26 mouse cellular contexts compared by ENCODE assay signal in the genomic region with DNA sequence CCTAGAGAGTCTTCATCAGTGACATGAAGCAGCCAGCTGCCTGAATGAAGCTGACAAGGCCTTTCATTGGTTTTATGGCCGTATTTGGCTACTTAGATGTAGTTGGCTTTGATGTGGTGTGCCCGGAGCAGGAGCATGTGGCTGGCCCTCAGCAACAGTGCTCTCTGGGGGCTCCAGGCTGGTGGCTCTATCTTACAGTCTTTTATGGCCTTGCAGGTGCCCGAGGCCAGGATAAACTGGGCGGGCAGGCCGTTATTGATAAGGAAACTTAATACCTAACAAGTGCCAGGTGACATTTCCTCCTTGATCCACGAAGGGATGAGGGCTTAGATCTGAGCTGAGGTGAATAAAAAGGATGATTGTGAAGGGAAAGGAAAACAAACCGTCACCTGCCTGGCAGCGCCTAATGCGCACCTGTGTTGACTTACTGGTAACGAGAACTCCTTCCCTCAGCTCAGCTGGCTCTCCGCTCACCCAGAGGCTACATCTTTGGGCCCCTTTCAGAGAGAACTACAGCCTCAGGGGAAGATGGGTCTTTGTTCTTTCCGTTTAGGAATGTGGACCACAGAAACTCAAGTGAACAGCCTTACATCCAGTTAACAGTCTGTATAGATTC. TPM values are rescaled to one million over a fixed set of nuclear protein-coding genes. Genes with fewer than 3 reads are reported as not detected.
DNase-seq lines count a peak whose midpoint lies in the region; ATAC-seq and TF ChIP-seq lines count a peak whose summit lies in the region.
"Had no signal": no experiment of that assay in that cellular context is flagged by ENCODE, and none has a peak within 500 bp of the region (broad histone marks: within the 10 kb centered on the region; RNA-seq: fewer than 3 reads in every experiment).

No protein-coding gene starts in this region.

- DNase-seq in midbrain, embryonic 11.5 days (ENCODE audit: low spot score, missing footprints) = peak; percentile 10
- no peak for DNase-seq in frontal cortex, postnatal 25 days (ENCODE audit: low spot score in 2 of 2)
- DNase-seq: adrenal gland, adult 2 months; adrenal gland, postnatal 14 days; cerebellum, adult 11 months; cerebellum, adult 2 months; cerebellum, adult 9-11 months; cerebellum, postnatal 25 days; gastrocnemius, postnatal 25 days; heart, adult 18-20 months; heart, postnatal 10 days; heart, postnatal 4 days had no signal

- H3K27ac ChIP-seq in midbrain, embryonic 11.5 days (ENCODE audit: low read depth, low read length) = no peak overlapping the region
- no peak overlapping the region for H3K27ac ChIP-seq in midbrain, embryonic 13.5 days
- no peak overlapping the region for H3K27ac ChIP-seq in intestine, embryonic 15.5 days
- no peak overlapping the region for H3K27ac ChIP-seq in intestine, postnatal 0 days (ENCODE audit: low read depth, low read length)
- H3K27ac ChIP-seq: embryonic facial prominence, embryonic 13.5 days; forebrain, embryonic 10.5 days; forebrain, embryonic 13.5 days; heart, embryonic 15.5 days; hindbrain, embryonic 14.5 days had no signal

- H3K27me3 ChIP-seq in midbrain, embryonic 11.5 days (ENCODE audit: control insufficient read depth, insufficient read depth, low read length) = no peaks in the 10 kb centered on the region
- H3K27me3 ChIP-seq in midbrain, embryonic 13.5 days = no peaks in the 10 kb centered on the region
- H3K27me3 ChIP-seq in intestine, embryonic 15.5 days (replicated peaks) = no peaks in the 10 kb centered on the region
- no peaks in the 10 kb centered on the region for H3K27me3 ChIP-seq in intestine, postnatal 0 days (replicated peaks; ENCODE audit: control insufficient read depth, insufficient read depth, low read length)
- H3K27me3 ChIP-seq: forebrain, embryonic 13.5 days had no signal

- ATAC-seq in midbrain, embryonic 11.5 days (ENCODE audit: low FRiP score) = no peak
- ATAC-seq in midbrain, embryonic 13.5 days = no peak
- peak; percentile 76 for ATAC-seq in intestine, embryonic 15.5 days
- ATAC-seq in intestine, postnatal 0 days = peak; percentile 57
- ATAC-seq in megakaryocyte-erythroid progenitor cell, adult 5-6 weeks (replicated peaks; ENCODE audit: low FRiP score, low TSS enrichment, poor library complexity, severe bottlenecking) = no peak
- ATAC-seq: CD4-positive, CD25-positive, alpha-beta regulatory T cell, adult 4 months; forebrain, embryonic 13.5 days; forebrain, embryonic 16.5 days had no signal

- no peak overlapping the region for H3K9ac ChIP-seq in midbrain, embryonic 11.5 days (ENCODE audit: low read length)
- no peak overlapping the region for H3K9ac ChIP-seq in midbrain, embryonic 13.5 days (replicated peaks)
- no peak overlapping the region for H3K9ac ChIP-seq in intestine, embryonic 15.5 days
- H3K9ac ChIP-seq in intestine, postnatal 0 days (ENCODE audit: low read depth, low read length) = no peak overlapping the region
- H3K9ac ChIP-seq: embryonic facial prominence, embryonic 13.5 days; forebrain, embryonic 13.5 days; heart, embryonic 12.5 days; heart, embryonic 15.5 days; hindbrain, embryonic 14.5 days had no signal

- no peak overlapping the region for H3K4me2 ChIP-seq in midbrain, embryonic 11.5 days
- H3K4me2 ChIP-seq in midbrain, embryonic 13.5 days (replicated peaks) = no peak overlapping the region
- H3K4me2 ChIP-seq in intestine, embryonic 15.5 days (replicated peaks) = no peak overlapping the region
- H3K4me2 ChIP-seq in intestine, postnatal 0 days (replicated peaks; ENCODE audit: low read depth) = no peak overlapping the region; the same call in 1 of the 2 replicates
- H3K4me2 ChIP-seq: embryonic facial prominence, embryonic 13.5 days; forebrain, embryonic 13.5 days; heart, embryonic 12.5 days; heart, embryonic 15.5 days; hindbrain, embryonic 14.5 days had no signal

- no peaks in the 10 kb centered on the region for H3K36me3 ChIP-seq in midbrain, embryonic 11.5 days (ENCODE audit: control insufficient read depth, insufficient read depth, low read length)
- H3K36me3 ChIP-seq in midbrain, embryonic 13.5 days = no peaks in the 10 kb centered on the region
- no peaks in the 10 kb centered on the region for H3K36me3 ChIP-seq in intestine, embryonic 15.5 days
- no peaks in the 10 kb centered on the region for H3K36me3 ChIP-seq in intestine, postnatal 0 days (ENCODE audit: control insufficient read depth, insufficient read depth)
- H3K36me3 ChIP-seq: embryonic facial prominence, embryonic 13.5 days; forebrain, embryonic 10.5 days; heart, embryonic 12.5 days; heart, embryonic 15.5 days had no signal

- no peak for TF ChIP-seq CTCF in intestine, postnatal 0 days (IDR thresholded peaks at IDR 0.05; ENCODE audit: low read depth)

- no peaks in the 10 kb centered on the region for H3K9me3 ChIP-seq in midbrain, embryonic 11.5 days (ENCODE audit: control insufficient read depth, low read length)
- H3K9me3 ChIP-seq in midbrain, embryonic 13.5 days = no peaks in the 10 kb centered on the region
- H3K9me3 ChIP-seq in intestine, embryonic 15.5 days = no peaks in the 10 kb centered on the region
- H3K9me3 ChIP-seq in intestine, postnatal 0 days (ENCODE audit: control insufficient read depth) = no peaks in the 10 kb centered on the region
- H3K9me3 ChIP-seq: embryonic facial prominence, embryonic 13.5 days; forebrain, embryonic 10.5 days; forebrain, embryonic 13.5 days; heart, embryonic 12.5 days; heart, embryonic 15.5 days had no signal

- no peaks in the 10 kb centered on the region for H3K4me1 ChIP-seq in midbrain, embryonic 11.5 days (ENCODE audit: control insufficient read depth, insufficient read depth, low read length)
- no peaks in the 10 kb centered on the region; the same call in 1 of the 2 replicates for H3K4me1 ChIP-seq in midbrain, embryonic 13.5 days (replicated peaks)
- peaks cover 15% of the 10 kb centered on the region; the same call in 1 of the 2 replicates for H3K4me1 ChIP-seq in intestine, embryonic 15.5 days (replicated peaks)
- H3K4me1 ChIP-seq in intestine, postnatal 0 days (replicated peaks; ENCODE audit: control insufficient read depth, insufficient read depth, low read length) = peaks cover 4% of the 10 kb centered on the region; the same call in 1 of the 2 replicates
- H3K4me1 ChIP-seq: heart, embryonic 12.5 days had no signal

- H3K4me3 ChIP-seq in midbrain, embryonic 11.5 days (ENCODE audit: low read depth, low read length) = no peak overlapping the region
- H3K4me3 ChIP-seq in midbrain, embryonic 13.5 days (replicated peaks) = no peak overlapping the region
- H3K4me3 ChIP-seq in intestine, embryonic 15.5 days (replicated peaks) = no peak overlapping the region
- no peak overlapping the region for H3K4me3 ChIP-seq in intestine, postnatal 0 days (ENCODE audit: low read depth, low read length)
- H3K4me3 ChIP-seq: embryonic facial prominence, embryonic 13.5 days; forebrain, embryonic 10.5 days; forebrain, embryonic 13.5 days; heart, embryonic 12.5 days; heart, embryonic 15.5 days had no signal

- WGBS in midbrain, embryonic 11.5 days = 74% methylated on average over 12 of the region's 12 CpGs
- WGBS in midbrain, embryonic 13.5 days = 73% methylated on average over 12 of the region's 12 CpGs
- 57% methylated on average over 12 of the region's 12 CpGs for WGBS in intestine, embryonic 15.5 days
- 31% methylated on average over 12 of the region's 12 CpGs for WGBS in intestine, postnatal 0 days

RNA-seq across cellular contexts. Expression of a gene that starts 30.8 kb away (rescaled TPM):
- polyA plus RNA-seq in midbrain, embryonic 11.5 days (2014; fragmentation: Nextera tagmentation; extraction: Ambion mirVana) = 0.18 and 0.32 TPM in 2 replicates
- polyA plus RNA-seq in midbrain, embryonic 13.5 days (2015; fragmentation: Nextera tagmentation; extraction: Ambion mirVana) = 0.66 and 0.94 TPM in 2 replicates
- 5.7 and 6.1 TPM in 2 replicates for polyA plus RNA-seq in intestine, embryonic 15.5 days (2015; fragmentation: Nextera tagmentation; extraction: Ambion mirVana)
- polyA plus RNA-seq in intestine, postnatal 0 days (2015; fragmentation: Nextera tagmentation; extraction: Ambion mirVana) = 6.2 and 7.8 TPM in 2 replicates
- not detected in 2 replicates for total RNA-seq in megakaryocyte-erythroid progenitor cell, adult 5-6 weeks (2014; fragmentation: Nextera tagmentation)
- total RNA-seq in megakaryocyte-erythroid progenitor cell, adult 5-6 weeks (2017) = not detected in 2 replicates
- total RNA-seq: common myeloid progenitor, adult 5-6 weeks; MEL had no signal
- polyA plus RNA-seq: CD4-positive, CD25-positive, alpha-beta regulatory T cell, adult 4 months had no signal

RNA-seq across cellular contexts. Expression of a gene that starts 44.4 kb away (rescaled TPM):
- 7.0 and 11.1 TPM in 2 replicates for polyA plus RNA-seq in midbrain, embryonic 11.5 days (2014; fragmentation: Nextera tagmentation; extraction: Ambion mirVana)
- polyA plus RNA-seq in midbrain, embryonic 13.5 days (2015; fragmentation: Nextera tagmentation; extraction: Ambion mirVana) = 1.5 and 1.6 TPM in 2 replicates
- polyA plus RNA-seq in intestine, embryonic 15.5 days (2015; fragmentation: Nextera tagmentation; extraction: Ambion mirVana) = 122 and 132 TPM in 2 replicates
- 62.7 and 63.4 TPM in 2 replicates for polyA plus RNA-seq in intestine, postnatal 0 days (2015; fragmentation: Nextera tagmentation; extraction: Ambion mirVana)
- total RNA-seq in megakaryocyte-erythroid progenitor cell, adult 5-6 weeks (2014; fragmentation: Nextera tagmentation) = not detected in 2 replicates
- total RNA-seq in megakaryocyte-erythroid progenitor cell, adult 5-6 weeks (2017) = not detected in 2 replicates
- total RNA-seq: common myeloid progenitor, adult 5-6 weeks; MEL had no signal
- polyA plus RNA-seq: CD4-positive, CD25-positive, alpha-beta regulatory T cell, adult 4 months had no signal

Comparison
In these comparisons a context has a peak if more than half of its experiments do, and no peak if none do; other contexts are left out.
1. ATAC-seq: peak in intestine, embryonic 15.5 days (single experiment) and intestine, postnatal 0 days (single experiment); none in midbrain, embryonic 11.5 days (single experiment), midbrain, embryonic 13.5 days (single experiment) and megakaryocyte-erythroid progenitor cell, adult 5-6 weeks (single experiment).